ENCODE assay signal across 8 mouse cellular contexts in genomic region chr8:54954741-54955455, GRCm38 (mm10). TPM values are rescaled to one million over a fixed set of nuclear protein-coding genes. Genes with fewer than 3 reads are reported as not detected.
DNase-seq lines count a peak whose midpoint lies in the region; ATAC-seq and TF ChIP-seq lines count a peak whose summit lies in the region.

Gpm6a (plus strand) TSS chr8:54954843.

- no peaks in the 10 kb centered on the region for H3K36me3 ChIP-seq in intestine, postnatal 0 days (ENCODE audit: control insufficient read depth, insufficient read depth)
- H3K36me3 ChIP-seq in intestine, embryonic 16.5 days (ENCODE audit: control insufficient read depth, insufficient read depth, low read length): no peaks in the 10 kb centered on the region
- H3K36me3 ChIP-seq in embryonic facial prominence, embryonic 11.5 days (replicated peaks; ENCODE audit: control insufficient read depth, insufficient read depth, low read depth, low read length): no peaks in the 10 kb centered on the region
- H3K36me3 ChIP-seq in hindbrain, embryonic 12.5 days: no peaks in the 10 kb centered on the region
- H3K36me3 ChIP-seq in stomach, embryonic 15.5 days: no peaks in the 10 kb centered on the region

- WGBS in intestine, postnatal 0 days: 25% methylated on average over 13 of the region's 13 CpGs
- 24% methylated on average over 13 of the region's 13 CpGs for WGBS in intestine, embryonic 16.5 days
- WGBS in embryonic facial prominence, embryonic 11.5 days: 23% methylated on average over 13 of the region's 13 CpGs
- WGBS in hindbrain, embryonic 12.5 days: 13% methylated on average over 13 of the region's 13 CpGs
- 29% methylated on average over 13 of the region's 13 CpGs for WGBS in stomach, embryonic 15.5 days

- ATAC-seq in intestine, postnatal 0 days: no peak
- ATAC-seq in intestine, embryonic 16.5 days: no peak
- ATAC-seq in embryonic facial prominence, embryonic 11.5 days (replicated peaks; ENCODE audit: insufficient number of reproducible peaks, low FRiP score, low TSS enrichment, low read depth): peak; percentile 67; the same call in 1 of the 2 replicates
- ATAC-seq in hindbrain, embryonic 12.5 days (ENCODE audit: low FRiP score): peak; percentile 92
- ATAC-seq in stomach, embryonic 15.5 days (ENCODE audit: insufficient read depth, low FRiP score, low read depth): no peak

- DNase-seq in embryonic facial prominence, embryonic 11.5 days (ENCODE audit: low spot score): peak; percentile 25
- DNase-seq in mesoderm, embryonic 11.5 days (ENCODE audit: low read depth, low spot score): peak; percentile 32
- no peak for DNase-seq in ovary, postnatal 10 days (ENCODE audit: low spot score)
- DNase-seq in kidney, adult 8-10 months: no peak

- no peak within 1 kb of the TSS for H3K4me2 ChIP-seq in intestine, postnatal 0 days (replicated peaks; ENCODE audit: low read depth)
- H3K4me2 ChIP-seq in intestine, embryonic 16.5 days (ENCODE audit: low read depth, low read length): no peak within 1 kb of the TSS
- H3K4me2 ChIP-seq in embryonic facial prominence, embryonic 11.5 days (ENCODE audit: low read depth, low read length): 0 out of 2 replicates have a peak within 1 kb of the TSS, but pooled peaks have one; percentile 20
- peak within 1 kb of the TSS; percentile 39 for H3K4me2 ChIP-seq in hindbrain, embryonic 12.5 days (replicated peaks)
- no peak within 1 kb of the TSS for H3K4me2 ChIP-seq in stomach, embryonic 15.5 days

- no peak within 1 kb of the TSS for H3K27ac ChIP-seq in intestine, postnatal 0 days (ENCODE audit: low read depth, low read length)
- no peak within 1 kb of the TSS for H3K27ac ChIP-seq in intestine, embryonic 16.5 days (ENCODE audit: low read length)
- no peak within 1 kb of the TSS for H3K27ac ChIP-seq in embryonic facial prominence, embryonic 11.5 days (replicated peaks; ENCODE audit: low read depth, low read length)
- peak within 1 kb of the TSS; percentile 86 for H3K27ac ChIP-seq in hindbrain, embryonic 12.5 days
- no peak within 1 kb of the TSS for H3K27ac ChIP-seq in stomach, embryonic 15.5 days

- H3K27me3 ChIP-seq in intestine, postnatal 0 days (replicated peaks; ENCODE audit: control insufficient read depth, insufficient read depth, low read length): no peaks in the 10 kb centered on the region
- H3K27me3 ChIP-seq in intestine, embryonic 16.5 days (replicated peaks; ENCODE audit: control insufficient read depth, insufficient read depth, low read length): no peaks in the 10 kb centered on the region
- H3K27me3 ChIP-seq in embryonic facial prominence, embryonic 11.5 days (ENCODE audit: control insufficient read depth, insufficient read depth, low read length): no peaks in the 10 kb centered on the region
- no peaks in the 10 kb centered on the region for H3K27me3 ChIP-seq in hindbrain, embryonic 12.5 days
- H3K27me3 ChIP-seq in stomach, embryonic 15.5 days (replicated peaks): no peaks in the 10 kb centered on the region

- H3K9me3 ChIP-seq in intestine, postnatal 0 days (ENCODE audit: control insufficient read depth): no peaks in the 10 kb centered on the region
- H3K9me3 ChIP-seq in intestine, embryonic 16.5 days (ENCODE audit: control insufficient read depth, low read length): no peaks in the 10 kb centered on the region
- no peaks in the 10 kb centered on the region for H3K9me3 ChIP-seq in embryonic facial prominence, embryonic 11.5 days (replicated peaks; ENCODE audit: control insufficient read depth, low read length)
- no peaks in the 10 kb centered on the region for H3K9me3 ChIP-seq in hindbrain, embryonic 12.5 days (replicated peaks)
- H3K9me3 ChIP-seq in stomach, embryonic 15.5 days: no peaks in the 10 kb centered on the region

- no peaks in the 10 kb centered on the region for H3K4me1 ChIP-seq in intestine, postnatal 0 days (replicated peaks; ENCODE audit: control insufficient read depth, insufficient read depth, low read length)
- H3K4me1 ChIP-seq in intestine, embryonic 16.5 days (ENCODE audit: control insufficient read depth, insufficient read depth, low read length): no peaks in the 10 kb centered on the region
- no peaks in the 10 kb centered on the region for H3K4me1 ChIP-seq in embryonic facial prominence, embryonic 11.5 days (ENCODE audit: control insufficient read depth, insufficient read depth, low read length)
- 0 out of 2 replicates have a peak, but pooled peaks cover 2% of the 10 kb centered on the region for H3K4me1 ChIP-seq in hindbrain, embryonic 12.5 days
- H3K4me1 ChIP-seq in stomach, embryonic 15.5 days: no peaks in the 10 kb centered on the region

- TF ChIP-seq CTCF in intestine, postnatal 0 days (IDR thresholded peaks at IDR 0.05; ENCODE audit: low read depth): no peak

- H3K4me3 ChIP-seq in intestine, postnatal 0 days (ENCODE audit: low read depth, low read length): no peak within 1 kb of the TSS
- H3K4me3 ChIP-seq in intestine, embryonic 16.5 days (ENCODE audit: low read length): no peak within 1 kb of the TSS
- 0 out of 2 replicates have a peak within 1 kb of the TSS, but pooled peaks have one; percentile 13 for H3K4me3 ChIP-seq in embryonic facial prominence, embryonic 11.5 days (ENCODE audit: low read depth, low read length)
- peak within 1 kb of the TSS; percentile 39 for H3K4me3 ChIP-seq in hindbrain, embryonic 12.5 days
- H3K4me3 ChIP-seq in stomach, embryonic 15.5 days (replicated peaks): no peak within 1 kb of the TSS

- no peak within 1 kb of the TSS for H3K9ac ChIP-seq in intestine, postnatal 0 days (ENCODE audit: low read depth, low read length)
- no peak within 1 kb of the TSS for H3K9ac ChIP-seq in intestine, embryonic 16.5 days (ENCODE audit: low read depth, low read length)
- peak within 1 kb of the TSS; percentile 14; the same call in 1 of the 2 replicates for H3K9ac ChIP-seq in embryonic facial prominence, embryonic 11.5 days (replicated peaks; ENCODE audit: low read length)
- peak within 1 kb of the TSS; percentile 51 for H3K9ac ChIP-seq in hindbrain, embryonic 12.5 days
- H3K9ac ChIP-seq in stomach, embryonic 15.5 days: no peak within 1 kb of the TSS

RNA-seq across cellular contexts. Expression of gene Gpm6a, which starts in this region (rescaled TPM):
- 11.0 and 12.9 TPM in 2 replicates for polyA plus RNA-seq in intestine, postnatal 0 days (2015; fragmentation: Nextera tagmentation; extraction: Ambion mirVana)
- 7.0 and 7.5 TPM in 2 replicates for polyA plus RNA-seq in intestine, embryonic 16.5 days (2015; fragmentation: Nextera tagmentation; extraction: Ambion mirVana)
- 26.7 and 33.5 TPM in 2 replicates for polyA plus RNA-seq in embryonic facial prominence, embryonic 11.5 days (2014; fragmentation: Nextera tagmentation; extraction: Ambion mirVana)
- polyA plus RNA-seq in hindbrain, embryonic 12.5 days (2016; fragmentation: Nextera tagmentation; extraction: Ambion mirVana): 144 and 157 TPM in 2 replicates
- polyA plus RNA-seq in stomach, embryonic 15.5 days (2015; fragmentation: Nextera tagmentation; extraction: Ambion mirVana): 14.2 and 15.1 TPM in 2 replicates

Comparison
In these comparisons a context has a peak if more than half of its experiments do, and no peak if none do; other contexts are left out.
1. ATAC-seq: peak in embryonic facial prominence, embryonic 11.5 days (single experiment) and hindbrain, embryonic 12.5 days (single experiment); none in intestine, postnatal 0 days (single experiment), intestine, embryonic 16.5 days (single experiment) and stomach, embryonic 15.5 days (single experiment).
2. H3K4me2 ChIP-seq: peak in embryonic facial prominence, embryonic 11.5 days (single experiment) and hindbrain, embryonic 12.5 days (single experiment); none in intestine, postnatal 0 days (single experiment), intestine, embryonic 16.5 days (single experiment) and stomach, embryonic 15.5 days (single experiment).
3. H3K4me3 ChIP-seq: peak in embryonic facial prominence, embryonic 11.5 days (single experiment) and hindbrain, embryonic 12.5 days (single experiment); none in intestine, postnatal 0 days (single experiment), intestine, embryonic 16.5 days (single experiment) and stomach, embryonic 15.5 days (single experiment).
4. H3K9ac ChIP-seq: peak in embryonic facial prominence, embryonic 11.5 days (single experiment) and hindbrain, embryonic 12.5 days (single experiment); none in intestine, postnatal 0 days (single experiment), intestine, embryonic 16.5 days (single experiment) and stomach, embryonic 15.5 days (single experiment).
5. DNase-seq: peak in embryonic facial prominence, embryonic 11.5 days (single experiment) and mesoderm, embryonic 11.5 days (single experiment); none in ovary, postnatal 10 days (single experiment) and kidney, adult 8-10 months (0 of 2).